Mouse (Mus musculus): ENCODE data around the gene Mettl26.

The Mettl26 gene

DNA sequence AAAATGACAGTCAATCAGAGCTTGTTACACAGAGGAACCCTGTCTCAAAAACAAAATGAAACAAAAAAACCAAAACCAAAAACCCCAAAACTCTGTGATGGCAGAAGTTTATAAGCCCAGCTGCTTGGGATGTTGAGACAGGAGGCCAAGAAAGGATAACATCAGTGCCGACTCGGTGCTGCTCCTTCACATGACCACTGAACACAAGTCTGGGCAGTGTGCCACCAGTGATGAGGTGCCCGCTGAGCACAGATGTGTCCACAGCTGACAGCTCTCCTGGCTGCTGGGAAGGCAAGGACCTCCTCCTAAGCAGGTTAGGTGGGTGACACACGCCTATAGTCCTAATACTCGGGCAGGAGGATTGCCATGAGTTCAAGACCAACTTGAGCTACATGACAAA lies 47.2 kb downstream of the Mettl26 start:
- DNase-seq (ENCODE audit: extremely low spot score, low spot score) = no peak

DNA sequence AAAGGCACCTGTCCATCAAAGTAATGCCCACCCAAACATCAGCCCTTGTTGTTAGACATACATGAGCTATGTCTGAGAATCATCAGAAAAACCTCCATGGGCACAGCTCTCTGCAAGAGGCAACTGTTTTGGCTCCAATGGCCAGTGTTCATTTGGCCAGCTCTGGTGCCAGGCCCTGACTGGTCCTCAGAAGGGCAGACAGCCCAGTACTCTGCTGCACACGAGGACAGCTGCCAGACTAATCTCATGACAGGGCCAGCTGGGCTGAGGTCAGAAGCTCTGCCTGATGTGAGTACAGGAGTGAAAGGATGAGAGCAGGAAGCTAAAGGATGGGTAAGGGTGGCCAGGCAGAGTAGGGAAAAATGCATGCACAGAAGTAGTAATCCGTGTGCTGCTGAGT lies 50.5 kb downstream of the Mettl26 start:
- no peak for DNase-seq (ENCODE audit: extremely low spot score, low spot score)

All from neural tube, embryonic 10.5 days (tissue).